In the genomic region with DNA sequence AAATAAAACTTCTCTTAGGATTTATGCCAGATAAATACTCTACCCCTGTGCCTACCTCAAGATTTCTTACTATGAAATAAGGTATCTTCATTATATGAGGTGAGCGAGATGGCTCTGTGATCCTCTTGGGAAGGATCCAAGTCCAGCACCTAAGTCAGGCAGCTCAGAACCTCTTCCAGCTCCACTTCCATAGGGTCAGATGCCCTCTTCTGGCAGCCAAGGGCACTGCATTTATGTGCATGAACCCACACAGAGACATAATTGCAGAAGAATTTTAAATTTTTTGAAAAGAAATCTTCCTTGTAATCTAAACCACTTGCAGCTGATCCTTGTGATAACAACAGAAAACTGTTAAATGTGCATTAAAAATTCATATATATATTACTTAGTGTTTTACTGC, we compare ENCODE assay signal across 12 mouse cellular contexts.
DNase-seq lines count a peak whose midpoint lies in the region; ATAC-seq and TF ChIP-seq lines count a peak whose summit lies in the region.
"Had no signal": no experiment of that assay in that cellular context is flagged by ENCODE, and none has a peak within 500 bp of the region (broad histone marks: within the 10 kb centered on the region; RNA-seq: fewer than 3 reads in every experiment).

No protein-coding gene starts in this region.

- H3K9ac ChIP-seq in heart, postnatal 0 days (replicated peaks; ENCODE audit: low read depth, low read length): no peak overlapping the region
- H3K9ac ChIP-seq: hindbrain, embryonic 15.5 days; limb, embryonic 13.5 days; neural tube, embryonic 13.5 days had no signal

- H3K4me2 ChIP-seq in heart, postnatal 0 days (ENCODE audit: low read depth, low read length): no peak overlapping the region
- H3K4me2 ChIP-seq: hindbrain, embryonic 15.5 days; limb, embryonic 13.5 days; neural tube, embryonic 13.5 days had no signal

- no peaks in the 10 kb centered on the region for H3K36me3 ChIP-seq in heart, postnatal 0 days (replicated peaks; ENCODE audit: control insufficient read depth, insufficient read depth, low read length)
- no peaks in the 10 kb centered on the region for H3K36me3 ChIP-seq in spleen, adult 2 months (ENCODE audit: control insufficient read depth, insufficient read depth, low read length)
- H3K36me3 ChIP-seq: hindbrain, embryonic 15.5 days; limb, embryonic 13.5 days; midbrain, embryonic 10.5 days; neural tube, embryonic 13.5 days had no signal

- no peak for TF ChIP-seq POLR2A in spleen, adult 2 months (IDR thresholded peaks at IDR 0.05; ENCODE audit: low read depth, low read length)
- no peak for TF ChIP-seq POLR2A in brain, embryonic 14.5 days (IDR thresholded peaks at IDR 0.05; ENCODE audit: borderline replicate concordance, extremely low read depth, insufficient read depth, insufficient read length, poor library complexity, severe bottlenecking)

- no peak overlapping the region for H3K4me3 ChIP-seq in heart, postnatal 0 days (ENCODE audit: low read depth, low read length)
- no peak overlapping the region for H3K4me3 ChIP-seq in spleen, adult 2 months (ENCODE audit: extremely low read depth, insufficient read depth, insufficient read length)
- H3K4me3 ChIP-seq: hindbrain, embryonic 15.5 days; limb, embryonic 13.5 days; midbrain, embryonic 10.5 days; neural tube, embryonic 13.5 days had no signal

- TF ChIP-seq EP300 in heart, postnatal 0 days (IDR thresholded peaks at IDR 0.05; ENCODE audit: low read depth): no peak

- H3K4me1 ChIP-seq in heart, postnatal 0 days (ENCODE audit: control insufficient read depth, insufficient read depth): no peaks in the 10 kb centered on the region
- no peaks in the 10 kb centered on the region for H3K4me1 ChIP-seq in spleen, adult 2 months (ENCODE audit: control insufficient read depth, insufficient read depth, insufficient read length)

- 81% methylated on average over 1 of the region's 1 CpGs for WGBS in heart, postnatal 0 days
- WGBS in spleen, adult 2 months: 91% methylated on average over 1 of the region's 1 CpGs

- no peak for ATAC-seq in heart, postnatal 0 days (ENCODE audit: insufficient read depth, low read depth)

- TF ChIP-seq CTCF in heart, postnatal 0 days (IDR thresholded peaks at IDR 0.05; ENCODE audit: low read depth): peak; percentile 33
- TF ChIP-seq CTCF in spleen, adult 2 months (IDR thresholded peaks at IDR 0.05; ENCODE audit: extremely low read depth, insufficient read depth, insufficient read length, insufficient replicate concordance): peak; percentile 34; the same call in 1 of the 2 replicates
- TF ChIP-seq CTCF in brain, embryonic 14.5 days (IDR thresholded peaks at IDR 0.05; ENCODE audit: borderline replicate concordance, extremely low read depth, insufficient read depth, insufficient read length): peak; percentile 43; the same call in 1 of the 2 replicates

- DNase-seq in heart, postnatal 0 days (ENCODE audit: low spot score): no peak
- no peak for DNase-seq in heart, adult 9 months (ENCODE audit: low spot score in 2 of 2)
- no peak for DNase-seq in spleen, adult 2 months (ENCODE audit: low read depth in 1 of 2, low spot score in 2 of 2)
- DNase-seq in spleen, postnatal 36 days (ENCODE audit: low spot score in 2 of 2): no peak
- DNase-seq in brain, embryonic 14.5 days (ENCODE audit: low read depth): no peak
- peak; percentile 69 for DNase-seq in thymus, postnatal 4 days
- DNase-seq in urinary bladder, postnatal 4 days (ENCODE audit: low spot score in 2 of 2): no peak
- no peak for DNase-seq in left cerebral cortex, adult 18-20 months (ENCODE audit: low spot score in 2 of 2)

- no peak overlapping the region for H3K27ac ChIP-seq in heart, postnatal 0 days (ENCODE audit: low read depth)
- H3K27ac ChIP-seq in spleen, adult 2 months (ENCODE audit: insufficient read depth, low read length): no peak overlapping the region
- H3K27ac ChIP-seq: hindbrain, embryonic 15.5 days; limb, embryonic 13.5 days; midbrain, embryonic 10.5 days; neural tube, embryonic 13.5 days had no signal

- H3K9me3 ChIP-seq in heart, postnatal 0 days (replicated peaks; ENCODE audit: control insufficient read depth, low read length): no peaks in the 10 kb centered on the region
- H3K9me3 ChIP-seq: hindbrain, embryonic 15.5 days; limb, embryonic 13.5 days; midbrain, embryonic 10.5 days; neural tube, embryonic 13.5 days had no signal

- H3K27me3 ChIP-seq in heart, postnatal 0 days (ENCODE audit: control insufficient read depth, insufficient read depth, low read length): no peaks in the 10 kb centered on the region
- 0 out of 2 replicates have a peak, but pooled peaks cover 1% of the 10 kb centered on the region for H3K27me3 ChIP-seq in spleen, adult 2 months (ENCODE audit: control insufficient read depth, insufficient read depth, low read length)
- H3K27me3 ChIP-seq: hindbrain, embryonic 15.5 days; limb, embryonic 13.5 days; neural tube, embryonic 13.5 days had no signal
